Mouse (Mus musculus): ENCODE measurements around the gene Dvl2.

Gene Dvl2

DNA sequence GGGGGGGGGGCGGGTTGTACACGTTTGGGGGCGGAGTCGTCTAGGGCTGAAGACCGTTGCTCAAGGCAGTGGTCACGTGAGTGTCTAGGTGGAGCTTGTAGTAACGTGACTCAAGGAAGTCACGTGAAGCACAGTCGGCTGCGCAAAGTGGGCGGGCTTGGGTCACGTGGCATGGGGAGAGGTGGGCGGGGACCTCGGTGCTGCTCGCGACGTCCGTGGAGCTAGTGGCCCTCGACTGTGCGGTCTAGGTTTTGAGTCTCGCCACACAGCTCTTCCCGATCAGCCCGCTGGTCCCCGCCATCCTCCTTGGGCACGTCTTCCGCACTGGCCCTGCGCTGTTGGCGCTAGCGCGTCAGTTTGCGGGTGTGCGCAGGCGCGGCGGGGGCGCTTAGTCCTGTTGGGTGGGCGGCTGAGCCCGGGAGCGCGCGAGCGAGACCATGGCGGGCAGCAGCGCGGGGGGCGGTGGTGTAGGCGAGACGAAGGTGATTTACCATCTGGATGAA, at the start of gene Dvl2:
Gene Dvl2, plus strand, starts transcription at position 200 of the 503 bp plus-strand sequence.
- peak; percentile 98 for DNase-seq (ENCODE audit: low read depth, low spot score)

GRCm38 (mm10) chr11:69950807-69951459, 49.5 kb upstream of the Dvl2 start:
- DNase-seq (ENCODE audit: low read depth, low spot score), result peak; percentile 46

GRCm38 (mm10) chr11:69952274-69952673, 48.1 kb upstream of the Dvl2 start:
- no peak for DNase-seq (ENCODE audit: low read depth, low spot score)

GRCm38 (mm10) chr11:69953267-69953915, 47.0 kb upstream of the Dvl2 start:
- DNase-seq (ENCODE audit: low read depth, low spot score), result no peak

GRCm38 (mm10) chr11:69955618-69956017, 44.8 kb upstream of the Dvl2 start:
- DNase-seq (ENCODE audit: low read depth, low spot score), result peak; percentile 40

GRCm38 (mm10) chr11:69956218-69956617, 44.2 kb upstream of the Dvl2 start:
- DNase-seq (ENCODE audit: low read depth, low spot score), result no peak

DNA sequence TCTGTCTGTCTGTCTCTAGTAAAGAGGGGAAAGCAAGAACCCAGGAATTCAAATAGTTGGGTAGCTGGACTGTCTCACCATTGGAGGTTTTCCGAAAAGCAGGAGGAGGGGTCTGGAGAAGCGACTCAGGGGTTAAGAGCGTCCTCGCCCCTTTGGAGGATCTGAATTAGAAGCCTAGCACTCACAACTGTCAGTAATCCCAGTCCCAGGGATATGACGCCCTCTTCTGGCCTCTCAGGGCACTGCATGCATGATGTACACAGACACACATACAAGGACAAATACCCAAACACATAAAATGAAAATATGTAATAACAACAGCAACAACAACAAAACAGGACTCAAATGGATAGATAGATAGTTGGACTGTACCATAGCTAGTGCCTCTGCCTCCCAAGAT, 39.8 kb upstream of the Dvl2 start:
- DNase-seq (ENCODE audit: low read depth, low spot score), result peak; percentile 86

- DNase-seq (ENCODE audit: low read depth, low spot score), result no peak
Observed at GRCm38 (mm10) chr11:69961841-69962240, 38.6 kb upstream of the Dvl2 start.

DNA sequence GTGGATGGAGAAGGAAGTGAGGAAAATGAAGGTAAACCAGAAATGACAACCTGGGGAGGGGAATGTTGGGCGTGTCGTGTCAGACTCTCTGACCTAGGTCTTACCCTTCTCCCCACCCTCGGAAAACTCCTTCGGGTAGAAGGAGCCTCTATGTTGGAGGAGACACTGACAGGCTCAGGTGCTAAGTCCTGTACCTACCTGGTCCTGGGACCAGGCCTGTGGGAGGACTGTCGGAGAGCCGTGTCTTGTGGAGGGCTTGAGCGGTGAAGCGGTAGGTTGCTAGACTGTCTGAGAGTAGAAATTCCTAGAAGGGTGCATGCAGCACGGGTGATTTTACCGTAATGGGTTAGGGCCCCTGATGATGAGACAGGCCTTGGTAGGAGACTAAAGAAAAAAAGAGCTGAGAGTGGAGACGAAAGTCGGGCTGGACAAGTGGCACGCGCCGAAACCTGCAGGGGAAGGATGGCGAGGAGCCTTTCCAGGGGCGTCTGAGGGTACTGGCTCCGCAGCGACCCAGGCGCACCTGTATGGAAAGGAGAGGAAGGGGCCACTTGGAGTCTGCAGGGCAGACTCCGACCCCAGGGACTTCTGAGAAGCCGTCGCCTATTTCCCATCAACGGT, 35.6 kb upstream of the Dvl2 start, which contains the start of gene Cldn7:
Gene Cldn7, plus strand, starts transcription at position 130 of the 621 bp plus-strand sequence.
- DNase-seq (ENCODE audit: low read depth, low spot score), result no peak

DNA sequence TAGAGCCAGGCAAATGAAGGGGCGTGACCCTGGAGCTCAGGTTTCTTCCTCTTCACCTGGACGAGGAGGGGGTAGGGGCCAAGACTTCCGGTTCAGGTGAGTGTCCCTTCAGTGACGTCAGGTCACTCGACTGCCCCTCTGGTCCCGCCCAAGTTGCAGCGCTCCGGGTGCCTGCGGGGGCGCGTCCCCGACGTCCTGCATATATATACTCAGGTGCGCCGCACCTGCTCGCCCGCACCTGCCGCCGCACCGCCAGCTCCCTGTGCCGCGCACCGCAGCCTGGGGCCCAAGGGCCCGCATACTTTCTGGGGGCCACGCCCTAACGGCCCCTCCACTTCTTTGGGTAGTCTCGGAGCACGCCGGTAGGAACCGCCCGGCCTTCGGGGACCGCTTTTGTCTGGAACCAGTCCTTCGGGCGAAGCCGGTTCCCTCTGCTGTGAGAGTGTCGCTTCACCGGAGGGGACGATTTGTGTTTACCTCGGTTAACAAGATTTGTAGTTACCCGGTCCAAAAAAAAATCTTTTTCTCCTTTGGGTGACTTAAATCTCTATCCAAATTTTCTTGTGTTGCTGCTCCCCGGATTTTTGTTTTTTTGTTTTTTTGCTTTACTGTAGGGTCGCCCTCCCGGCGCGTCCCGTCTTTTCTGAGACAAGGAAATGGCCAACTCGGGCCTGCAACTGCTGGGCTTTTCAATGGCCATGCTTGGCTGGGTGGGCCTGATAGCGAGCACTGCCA, 35.0 kb upstream of the Dvl2 start:
- no peak for DNase-seq (ENCODE audit: low read depth, low spot score)

- DNase-seq (ENCODE audit: low read depth, low spot score), result peak; percentile 68
Observed at GRCm38 (mm10) chr11:69966006-69966859, 34.2 kb upstream of the Dvl2 start.

- peak; percentile 45 for DNase-seq (ENCODE audit: low read depth, low spot score)
Observed at GRCm38 (mm10) chr11:69966860-69967517, 33.4 kb upstream of the Dvl2 start.

DNA sequence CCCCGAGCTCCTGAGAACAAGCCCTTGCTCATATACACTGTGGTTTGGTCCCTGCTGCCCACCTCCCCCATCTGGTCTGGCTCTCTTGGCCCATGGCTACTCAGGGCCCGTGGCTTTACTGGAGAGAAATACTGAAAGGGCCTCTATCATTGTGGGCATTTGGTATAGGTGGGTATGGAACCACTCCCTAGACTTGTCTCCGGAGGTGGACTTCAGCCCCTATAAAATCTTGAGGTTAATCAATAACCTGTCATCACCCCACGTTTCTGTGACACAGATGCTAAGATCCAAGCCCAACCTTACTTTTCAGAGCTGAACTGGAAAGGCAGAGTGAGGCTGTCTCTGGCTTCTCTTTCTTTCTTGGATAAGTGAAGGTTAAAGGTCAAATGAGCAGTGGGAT, 31.6 kb upstream of the Dvl2 start:
- DNase-seq (ENCODE audit: low read depth, low spot score), result no peak

DNA sequence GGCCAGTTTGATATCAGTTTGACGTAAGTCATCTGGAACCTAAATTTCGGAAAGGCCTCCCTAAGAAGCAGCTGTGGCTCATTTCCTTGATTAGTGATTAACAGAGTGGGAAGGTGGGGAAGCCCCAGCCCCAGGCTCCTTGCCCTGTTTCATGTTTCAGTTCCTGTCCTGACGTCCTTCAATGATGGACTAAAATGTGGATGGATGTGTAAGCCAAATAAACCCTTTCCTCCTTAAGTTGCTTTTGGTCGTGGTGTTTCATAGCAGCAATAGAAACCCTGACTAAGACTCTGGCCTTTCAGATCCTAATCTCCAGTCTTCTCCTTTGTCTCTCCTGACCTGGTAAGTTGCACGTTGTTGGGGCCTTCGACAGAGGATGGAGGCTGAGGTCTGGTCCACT, 30.2 kb upstream of the Dvl2 start:
- no peak for DNase-seq (ENCODE audit: low read depth, low spot score)

GRCm38 (mm10) chr11:69970775-69971174, 29.6 kb upstream of the Dvl2 start:
- DNase-seq (ENCODE audit: low read depth, low spot score), result no peak

DNA sequence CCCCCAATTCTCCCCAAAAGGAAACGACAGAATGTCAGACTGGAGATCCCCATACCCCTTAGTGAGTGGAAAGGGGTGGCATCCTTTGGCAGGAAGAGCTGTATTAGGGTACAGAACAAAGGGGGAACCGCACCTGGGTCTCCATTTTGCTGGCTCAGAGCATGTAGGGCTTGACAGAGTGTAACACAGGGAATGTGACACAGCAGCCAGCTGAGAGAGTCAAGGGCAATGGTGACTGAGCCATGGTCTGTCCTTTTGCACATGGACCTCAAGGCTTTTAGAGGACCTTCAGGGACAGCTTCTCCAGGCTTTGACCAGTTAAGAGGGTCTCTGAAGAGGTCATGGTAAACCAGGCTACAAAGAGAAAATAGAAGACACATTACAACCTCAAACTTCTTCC, 25.5 kb upstream of the Dvl2 start:
- no peak for DNase-seq (ENCODE audit: low read depth, low spot score)

GRCm38 (mm10) chr11:69976271-69976670, 24.1 kb upstream of the Dvl2 start:
- DNase-seq (ENCODE audit: low read depth, low spot score), result no peak

DNA sequence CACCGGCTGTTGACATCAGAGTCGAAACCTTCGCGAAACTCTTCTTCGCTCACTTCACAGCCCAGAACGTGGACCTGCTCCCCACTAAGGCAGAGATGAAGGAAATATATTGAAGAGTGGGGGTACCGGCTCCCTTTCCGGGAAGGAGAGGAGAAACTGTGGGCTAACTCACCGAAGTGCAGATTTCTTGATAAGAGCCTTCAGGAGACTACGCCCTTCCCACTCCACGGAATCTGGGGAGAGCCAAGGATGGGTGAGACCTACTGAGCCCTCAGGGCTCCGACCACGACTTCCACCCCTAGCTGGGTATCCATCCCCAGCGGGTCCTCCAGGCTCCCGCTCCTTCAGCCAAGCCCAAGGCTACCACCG, 20.6 kb upstream of the Dvl2 start:
- no peak for DNase-seq (ENCODE audit: low read depth, low spot score)

GRCm38 (mm10) chr11:69980196-69981140, 19.9 kb upstream of the Dvl2 start:
- peak; percentile 100 for DNase-seq (ENCODE audit: low read depth, low spot score)

Measured in R1 (cell line).